Mouse (Mus musculus) testis, adult 2 months (tissue): ENCODE results near the gene Cys1.

Experiments used
- CTCF ChIP-seq: fragments of 200-500 bp; IDR thresholded peaks from 2 replicates; pipeline ENCODE4 v1.5.1; 2012; ENCODE audit warnings: low read depth, mild to moderate bottlenecking, inconsistent platforms, low read length, moderate library complexity; ENCODE audit not compliant: control insufficient read depth, insufficient read depth, insufficient replicate concordance
- POLR2A ChIP-seq: fragments of 200-500 bp; IDR thresholded peaks from 2 replicates; pipeline ENCODE4 v1.6.1; 2012; ENCODE audit warnings: low read depth, mild to moderate bottlenecking, inconsistent platforms, low read length, moderate library complexity; ENCODE audit not compliant: control insufficient read depth

GRCm38 (mm10) chr12:24658998-24659397, 22.6 kb downstream of the Cys1 start:
- no peak for TF ChIP-seq CTCF
- TF ChIP-seq POLR2A, result no peak
